Mouse (Mus musculus) kidney, adult 2 months (tissue): ENCODE data around the gene P2rx4. TPM values are rescaled to one million over a fixed set of nuclear protein-coding genes. Genes with fewer than 3 reads are reported as not detected.

Experiments
- DNase-seq: peaks from one replicate; pipeline ENCODE4 v3.0.0; 2021
- H3K27ac ChIP-seq: fragments of 200-500 bp; 2 replicates; pipeline ENCODE4 v1.5.1; 2012; ENCODE audit warnings: low read depth, low read length, control low read depth, inconsistent platforms; ENCODE audit not compliant: insufficient read depth
- H3K27me3 ChIP-seq: fragments of 200-500 bp; replicated peaks from 2 replicates; pipeline ENCODE4 v1.6.1; 2012; ENCODE audit warnings: mild to moderate bottlenecking, moderate library complexity, low read length, inconsistent platforms; ENCODE audit not compliant: control insufficient read depth, insufficient read depth
- H3K36me3 ChIP-seq: fragments of 200-500 bp; 2 replicates; pipeline ENCODE4 v1.6.1; 2012; ENCODE audit warnings: mild to moderate bottlenecking, moderate library complexity, low read length, inconsistent platforms; ENCODE audit not compliant: control insufficient read depth, insufficient read depth
- H3K4me1 ChIP-seq: fragments of 200-500 bp; 2 replicates; pipeline ENCODE4 v1.6.1; 2011; ENCODE audit warnings: low read length; ENCODE audit not compliant: control insufficient read depth, insufficient read depth
- H3K4me3 ChIP-seq: fragments of 200-500 bp; 2 replicates; pipeline ENCODE4 v1.5.1; 2011; ENCODE audit warnings: mild to moderate bottlenecking, low read depth, low read length, control low read depth; ENCODE audit not compliant: insufficient read depth
- CTCF ChIP-seq: fragments of 200-500 bp; conservative IDR thresholded peaks from 2 replicates; pipeline ENCODE4 v1.5.1; 2011; ENCODE audit warnings: low read depth, mild to moderate bottlenecking, control low read depth, low read length, moderate library complexity, mixed read lengths; ENCODE audit not compliant: insufficient read depth, insufficient read length
- POLR2A ChIP-seq: fragments of 200-500 bp; IDR thresholded peaks from one replicate; pipeline ENCODE4 v1.6.1; 2011; ENCODE audit warnings: low read depth, low read length, control low read depth
- WGBS: fragments of 180-500 bp; shearing (Covaris S2); methylation state at CpG from one replicate; pipeline ENCODE4 v1.1.7; 2018; 5-methylcytosine and 5-hydroxymethylcytosine counted together
- polyA plus RNA-seq: library from polyadenylated mRNA; depleted of rRNA; stranded (reverse); fragments of >200 nt; gene quantifications from 2 replicates; pipeline ENCODE4 v1.2.3, GENCODE M21; 2012

The P2rx4 gene
- polyA plus RNA-seq, 1 experiment = 81.6 TPM

- TF ChIP-seq CTCF = no peak
- no peak for TF ChIP-seq POLR2A
- Histone ChIP-seq H3K4me1 (no peaks in the 10 kb centered on the region), H3K27ac (no peak overlapping the region), H3K27me3 (no peaks in the 10 kb centered on the region), H3K36me3 (no peaks in the 10 kb centered on the region), H3K4me3 (no peak overlapping the region)
- no peak for DNase-seq
- WGBS = 91% methylated on average over 9 of the region's 9 CpGs
Observed at GRCm38 (mm10) chr5:122677983-122678382, 29.4 kb upstream of the P2rx4 start.

- H3K27me3 ChIP-seq = no peaks in the 10 kb centered on the region
- H3K4me1 ChIP-seq = no peaks in the 10 kb centered on the region
- no peak overlapping the region for H3K4me3 ChIP-seq
- H3K36me3 ChIP-seq = no peaks in the 10 kb centered on the region
- TF ChIP-seq POLR2A (no peak), CTCF (no peak)
- no peak for DNase-seq
- 91% methylated on average over 8 of the region's 8 CpGs for WGBS
- no peak overlapping the region for H3K27ac ChIP-seq
Observed at GRCm38 (mm10) chr5:122679881-122680280, 27.5 kb upstream of the P2rx4 start.

- no peak for TF ChIP-seq CTCF
- TF ChIP-seq POLR2A = no peak
- 89% methylated on average over 12 of the region's 12 CpGs for WGBS
- DNase-seq = no peak
- Histone ChIP-seq H3K27ac (no peak overlapping the region), H3K27me3 (no peaks in the 10 kb centered on the region), H3K4me1 (no peaks in the 10 kb centered on the region), H3K4me3 (no peak overlapping the region), H3K36me3 (no peaks in the 10 kb centered on the region)
Observed at GRCm38 (mm10) chr5:122681276-122681675, 26.1 kb upstream of the P2rx4 start.

GRCm38 (mm10) chr5:122683926-122684325 lies 23.4 kb upstream of the P2rx4 start:
- Histone ChIP-seq H3K36me3 (no peaks in the 10 kb centered on the region), H3K4me3 (no peak overlapping the region), H3K27ac (no peak overlapping the region), H3K27me3 (no peaks in the 10 kb centered on the region), H3K4me1 (no peaks in the 10 kb centered on the region)
- TF ChIP-seq POLR2A = no peak
- no peak for TF ChIP-seq CTCF
- WGBS = 64% methylated on average over 10 of the region's 10 CpGs
- no peak for DNase-seq

- WGBS = 81% methylated on average over 4 of the region's 4 CpGs
- DNase-seq = no peak
- no peaks in the 10 kb centered on the region for H3K36me3 ChIP-seq
- H3K27me3 ChIP-seq = no peaks in the 10 kb centered on the region
- H3K27ac ChIP-seq = no peak overlapping the region
- TF ChIP-seq POLR2A (no peak), CTCF (no peak)
- H3K4me1 ChIP-seq = no peaks in the 10 kb centered on the region
- H3K4me3 ChIP-seq = no peak overlapping the region
Observed at GRCm38 (mm10) chr5:122687391-122687790, 20.0 kb upstream of the P2rx4 start.

- 88% methylated on average over 7 of the region's 7 CpGs for WGBS
- Histone ChIP-seq H3K36me3 (no peaks in the 10 kb centered on the region), H3K4me1 (no peaks in the 10 kb centered on the region), H3K27me3 (no peaks in the 10 kb centered on the region), H3K27ac (no peak overlapping the region), H3K4me3 (no peak overlapping the region)
- DNase-seq = no peak
- no peak for TF ChIP-seq CTCF
- TF ChIP-seq POLR2A = no peak
Observed at GRCm38 (mm10) chr5:122689153-122689552, 18.2 kb upstream of the P2rx4 start.

GRCm38 (mm10) chr5:122690486-122690885 lies 16.9 kb upstream of the P2rx4 start:
- WGBS = 61% methylated on average over 6 of the region's 6 CpGs
- no peaks in the 10 kb centered on the region for H3K36me3 ChIP-seq
- TF ChIP-seq POLR2A (no peak), CTCF (no peak)
- H3K4me1 ChIP-seq = no peaks in the 10 kb centered on the region
- DNase-seq = no peak
- no peaks in the 10 kb centered on the region for H3K27me3 ChIP-seq
- H3K27ac ChIP-seq = no peak overlapping the region
- no peak overlapping the region for H3K4me3 ChIP-seq

GRCm38 (mm10) chr5:122693431-122694207 lies 13.7 kb upstream of the P2rx4 start:
- peak; percentile 17 for DNase-seq
- WGBS = 38% methylated on average over 13 of the region's 13 CpGs
- Histone ChIP-seq H3K27me3 (no peaks in the 10 kb centered on the region), H3K4me3 (no peak overlapping the region), H3K27ac (0 out of 2 replicates have a peak overlapping the region, but pooled peaks have one; percentile 41), H3K36me3 (no peaks in the 10 kb centered on the region), H3K4me1 (0 out of 2 replicates have a peak, but pooled peaks cover 5% of the 10 kb centered on the region)
- TF ChIP-seq CTCF (no peak), POLR2A (no peak)
